Mouse (Mus musculus) liver, embryonic 13.5 days (tissue): ENCODE data around the gene Pex14. TPM values are rescaled to one million over a fixed set of nuclear protein-coding genes. Genes with fewer than 3 reads are reported as not detected.

ENCODE experiments used
- ATAC-seq: fragments of 200-750 bp; cut with Nextera tagmentation; 2 replicates; pipeline ENCODE4 v1.8.0; 2017; ENCODE audit warnings: low read depth, mild to moderate bottlenecking, moderate number of reproducible peaks, moderate library complexity
- DNase-seq: peaks from one replicate; pipeline ENCODE4 v3.0.0; 2022
- H3K27ac ChIP-seq: fragments of 300-500 bp; sonication (generic); 2 replicates; pipeline ENCODE4 v1.5.1; 2015; ENCODE audit warnings: moderate library complexity, mild to moderate bottlenecking, inconsistent platforms
- H3K27me3 ChIP-seq: fragments of 300-500 bp; sonication (generic); 2 replicates; pipeline ENCODE4 v1.6.1; 2015; ENCODE audit warnings: mild to moderate bottlenecking, inconsistent platforms
- H3K36me3 ChIP-seq: fragments of 300-500 bp; sonication (generic); 2 replicates; pipeline ENCODE4 v1.6.1; 2015; ENCODE audit warnings: mild to moderate bottlenecking, inconsistent platforms
- H3K4me1 ChIP-seq: fragments of 300-500 bp; sonication (generic); replicated peaks from 2 replicates; pipeline ENCODE4 v1.6.1; 2015; ENCODE audit warnings: inconsistent platforms
- H3K4me2 ChIP-seq: fragments of 300-500 bp; sonication (generic); 2 replicates; pipeline ENCODE4 v1.6.1; 2015; ENCODE audit warnings: inconsistent platforms, mild to moderate bottlenecking, moderate library complexity
- H3K4me3 ChIP-seq: fragments of 300-500 bp; sonication (generic); replicated peaks from 2 replicates; pipeline ENCODE4 v1.5.1; 2015; ENCODE audit warnings: mild to moderate bottlenecking, inconsistent platforms
- H3K9ac ChIP-seq: fragments of 300-500 bp; sonication (generic); 2 replicates; pipeline ENCODE4 v1.6.1; 2015; ENCODE audit warnings: mild to moderate bottlenecking, inconsistent platforms
- H3K9me3 ChIP-seq: fragments of 300-500 bp; sonication (generic); replicated peaks from 2 replicates; pipeline ENCODE4 v1.6.1; 2016; ENCODE audit warnings: inconsistent platforms
- WGBS: fragments of 180-500 bp; shearing (Covaris S2); methylation state at CpG from one replicate; pipeline ENCODE4 v1.1.7; 2015; ENCODE audit not compliant: insufficient replicate concordance; 5-methylcytosine and 5-hydroxymethylcytosine counted together
- polyA plus RNA-seq: library from polyadenylated mRNA; unstranded; fragments of >200 nt; fragmentation: Nextera tagmentation; extraction: Ambion mirVana; gene quantifications from 2 replicates; pipeline ENCODE4 v1.2.1, GENCODE M21; 2015

Gene Pex14
- polyA plus RNA-seq, 1 experiment from 2014 or later, result 27.7 TPM

GRCm38 (mm10) chr4:149049351-149050159 lies 50.1 kb downstream of the Pex14 start:
- ATAC-seq (no peak), DNase-seq (no peak)
- Histone ChIP-seq H3K9ac (no peak overlapping the region), H3K9me3 (no peaks in the 10 kb centered on the region), H3K4me3 (no peak overlapping the region), H3K4me1 (peaks cover 38% of the 10 kb centered on the region), H3K27ac (no peak overlapping the region), H3K36me3 (no peaks in the 10 kb centered on the region), H3K4me2 (0 out of 2 replicates have a peak overlapping the region, but pooled peaks have one; percentile 11), H3K27me3 (no peaks in the 10 kb centered on the region)
- 32% methylated on average over 16 of the region's 16 CpGs for WGBS

- no peaks in the 10 kb centered on the region for H3K9me3 ChIP-seq
- H3K4me2 ChIP-seq, result no peak overlapping the region
- H3K27me3 ChIP-seq, result no peaks in the 10 kb centered on the region
- H3K27ac ChIP-seq, result no peak overlapping the region
- peaks cover 38% of the 10 kb centered on the region for H3K4me1 ChIP-seq
- H3K4me3 ChIP-seq, result no peak overlapping the region
- DNase-seq, result no peak
- 53% methylated on average over 10 of the region's 10 CpGs for WGBS
- no peak for ATAC-seq
- H3K36me3 ChIP-seq, result no peaks in the 10 kb centered on the region
- no peak overlapping the region for H3K9ac ChIP-seq
These were observed 50.9 kb downstream of the Pex14 start for GRCm38 (mm10) chr4:149048625-149049228.

GRCm38 (mm10) chr4:149047360-149047759 lies 52.3 kb downstream of the Pex14 start:
- H3K27ac ChIP-seq, result no peak overlapping the region
- no peak overlapping the region for H3K4me3 ChIP-seq
- H3K36me3 ChIP-seq, result no peaks in the 10 kb centered on the region
- DNase-seq (peak; percentile 13), ATAC-seq (no peak)
- H3K9ac ChIP-seq, result no peak overlapping the region
- 21% methylated on average over 10 of the region's 10 CpGs for WGBS
- H3K4me1 ChIP-seq, result peaks cover 38% of the 10 kb centered on the region
- no peaks in the 10 kb centered on the region for H3K27me3 ChIP-seq
- 0 out of 2 replicates have a peak overlapping the region, but pooled peaks have one; percentile 6 for H3K4me2 ChIP-seq
- no peaks in the 10 kb centered on the region for H3K9me3 ChIP-seq

GRCm38 (mm10) chr4:149045885-149046284 lies 53.8 kb downstream of the Pex14 start:
- H3K36me3 ChIP-seq, result peaks cover 5% of the 10 kb centered on the region; the same call in 1 of the 2 replicates
- no peak overlapping the region for H3K27ac ChIP-seq
- H3K4me3 ChIP-seq, result no peak overlapping the region
- DNase-seq (peak; percentile 35), ATAC-seq (peak; percentile 76)
- H3K9me3 ChIP-seq, result no peaks in the 10 kb centered on the region
- H3K9ac ChIP-seq, result no peak overlapping the region
- H3K4me1 ChIP-seq, result peaks cover 38% of the 10 kb centered on the region
- no peaks in the 10 kb centered on the region for H3K27me3 ChIP-seq
- H3K4me2 ChIP-seq, result no peak overlapping the region
- 11% methylated on average over 5 of the region's 5 CpGs for WGBS

GRCm38 (mm10) chr4:149040289-149040688 lies 59.4 kb downstream of the Pex14 start:
- ATAC-seq (no peak), DNase-seq (no peak)
- WGBS, result 72% methylated on average over 6 of the region's 6 CpGs
- H3K9ac ChIP-seq, result no peak overlapping the region
- H3K27ac ChIP-seq, result no peak overlapping the region
- H3K36me3 ChIP-seq, result peaks cover 10% of the 10 kb centered on the region; the same call in 1 of the 2 replicates
- no peaks in the 10 kb centered on the region; the same call in 1 of the 2 replicates for H3K4me1 ChIP-seq
- H3K9me3 ChIP-seq, result no peaks in the 10 kb centered on the region
- no peak overlapping the region for H3K4me2 ChIP-seq
- no peaks in the 10 kb centered on the region for H3K27me3 ChIP-seq
- no peak overlapping the region for H3K4me3 ChIP-seq

GRCm38 (mm10) chr4:149037706-149038105 lies 62.0 kb downstream of the Pex14 start:
- WGBS, result 67% methylated on average over 6 of the region's 6 CpGs
- H3K4me1 ChIP-seq, result no peaks in the 10 kb centered on the region
- H3K9ac ChIP-seq, result no peak overlapping the region
- no peak for ATAC-seq
- peaks cover 14% of the 10 kb centered on the region; the same call in 1 of the 2 replicates for H3K36me3 ChIP-seq
- H3K27ac ChIP-seq, result no peak overlapping the region
- no peaks in the 10 kb centered on the region for H3K9me3 ChIP-seq
- H3K27me3 ChIP-seq, result no peaks in the 10 kb centered on the region
- DNase-seq, result no peak
- H3K4me2 ChIP-seq, result no peak overlapping the region
- H3K4me3 ChIP-seq, result no peak overlapping the region

GRCm38 (mm10) chr4:149036592-149036991 lies 63.1 kb downstream of the Pex14 start:
- Histone ChIP-seq H3K9ac (no peak overlapping the region), H3K36me3 (peaks cover 14% of the 10 kb centered on the region; the same call in 1 of the 2 replicates), H3K4me3 (no peak overlapping the region), H3K27ac (no peak overlapping the region), H3K4me2 (no peak overlapping the region), H3K9me3 (no peaks in the 10 kb centered on the region), H3K4me1 (no peaks in the 10 kb centered on the region), H3K27me3 (no peaks in the 10 kb centered on the region)
- WGBS, result 69% methylated on average over 9 of the region's 9 CpGs
- ATAC-seq, result no peak
- DNase-seq, result no peak

GRCm38 (mm10) chr4:149031507-149031906 lies 68.2 kb downstream of the Pex14 start:
- Histone ChIP-seq H3K4me2 (no peak overlapping the region), H3K4me3 (no peak overlapping the region), H3K27ac (no peak overlapping the region), H3K9me3 (no peaks in the 10 kb centered on the region), H3K27me3 (no peaks in the 10 kb centered on the region), H3K36me3 (0 out of 2 replicates have a peak, but pooled peaks cover 8% of the 10 kb centered on the region), H3K4me1 (no peaks in the 10 kb centered on the region), H3K9ac (no peak overlapping the region)
- ATAC-seq, result no peak; the same call in 1 of the 2 replicates
- WGBS, result 76% methylated on average over 4 of the region's 4 CpGs
- no peak for DNase-seq

GRCm38 (mm10) chr4:149027571-149027970 lies 72.1 kb downstream of the Pex14 start:
- H3K4me1 ChIP-seq, result 0 out of 2 replicates have a peak, but pooled peaks cover 6% of the 10 kb centered on the region
- no peak for ATAC-seq
- no peaks in the 10 kb centered on the region for H3K27me3 ChIP-seq
- no peaks in the 10 kb centered on the region for H3K9me3 ChIP-seq
- no peak overlapping the region for H3K4me2 ChIP-seq
- 0 out of 2 replicates have a peak, but pooled peaks cover 6% of the 10 kb centered on the region for H3K36me3 ChIP-seq
- WGBS, result 75% methylated on average over 9 of the region's 9 CpGs
- H3K9ac ChIP-seq, result no peak overlapping the region
- DNase-seq, result no peak
- H3K27ac ChIP-seq, result no peak overlapping the region
- H3K4me3 ChIP-seq, result no peak overlapping the region

- H3K4me2 ChIP-seq, result no peak overlapping the region
- DNase-seq (no peak), ATAC-seq (no peak)
- H3K36me3 ChIP-seq, result 0 out of 2 replicates have a peak, but pooled peaks cover 6% of the 10 kb centered on the region
- 0 out of 2 replicates have a peak, but pooled peaks cover 6% of the 10 kb centered on the region for H3K4me1 ChIP-seq
- 83% methylated on average over 10 of the region's 10 CpGs for WGBS
- no peak overlapping the region for H3K4me3 ChIP-seq
- H3K9ac ChIP-seq, result no peak overlapping the region
- H3K9me3 ChIP-seq, result no peaks in the 10 kb centered on the region
- H3K27me3 ChIP-seq, result no peaks in the 10 kb centered on the region
- H3K27ac ChIP-seq, result no peak overlapping the region
These were observed 74.4 kb downstream of the Pex14 start for GRCm38 (mm10) chr4:149025242-149025641.

GRCm38 (mm10) chr4:149021021-149021420 lies 78.7 kb downstream of the Pex14 start:
- 0 out of 2 replicates have a peak, but pooled peaks cover 2% of the 10 kb centered on the region for H3K36me3 ChIP-seq

More at GRCm38 (mm10) chr4:149021021-149021420, 78.7 kb downstream of the Pex14 start:
- H3K9me3 ChIP-seq, result no peaks in the 10 kb centered on the region
- no peak overlapping the region for H3K27ac ChIP-seq
- 0 out of 2 replicates have a peak, but pooled peaks cover 4% of the 10 kb centered on the region for H3K4me1 ChIP-seq
- H3K9ac ChIP-seq, result no peak overlapping the region
- H3K27me3 ChIP-seq, result no peaks in the 10 kb centered on the region
- no peak overlapping the region for H3K4me3 ChIP-seq
- DNase-seq (no peak), ATAC-seq (no peak)
- no peak overlapping the region for H3K4me2 ChIP-seq
